Mouse (Mus musculus): ENCODE measurements at regions not wholly inside any gene's neighbourhood (a gene's known extent, or its start where the extent isn't known, plus 50 kb on each side); places are given as distances from the start of the nearest gene placed in this dataset.
A peak's percentile ranks its signal among the peaks of the same experiment; 100 is the strongest.

DNA sequence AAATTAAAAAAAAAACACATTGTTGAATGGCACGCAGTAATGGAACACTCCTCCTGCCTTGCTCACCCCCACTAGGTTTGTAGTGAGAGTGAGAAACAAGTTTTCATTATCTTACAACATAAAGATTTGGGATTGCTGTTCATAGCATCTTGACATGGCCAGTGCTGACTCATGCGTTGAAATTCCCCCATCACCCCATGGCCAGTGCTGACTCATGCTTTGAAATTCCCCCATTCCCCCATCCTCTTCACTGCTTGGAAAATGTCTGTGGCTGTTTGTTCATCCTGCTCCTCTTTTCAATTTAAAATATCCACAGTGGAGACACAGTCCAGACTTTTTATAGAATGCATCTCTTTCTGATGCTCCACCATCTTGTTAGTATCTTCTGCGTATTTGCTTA is 131.8 kb downstream of the Emx2 start:
- no peak overlapping the region for H3K4me2 ChIP-seq (replicated peaks)
- H3K9ac ChIP-seq: no peak overlapping the region
- no peak overlapping the region for H3K4me3 ChIP-seq
- H3K4me1 ChIP-seq: peaks cover 8% of the 10 kb centered on the region
- ATAC-seq (ENCODE audit: low FRiP score, low read depth): no peak
- H3K9me3 ChIP-seq: no peaks in the 10 kb centered on the region
- WGBS: 98% methylated on average over 3 of the region's 3 CpGs
- H3K27me3 ChIP-seq (replicated peaks): peaks cover 11% of the 10 kb centered on the region; the same call in 1 of the 2 replicates
- no peaks in the 10 kb centered on the region for H3K36me3 ChIP-seq
- H3K27ac ChIP-seq: no peak overlapping the region

DNA sequence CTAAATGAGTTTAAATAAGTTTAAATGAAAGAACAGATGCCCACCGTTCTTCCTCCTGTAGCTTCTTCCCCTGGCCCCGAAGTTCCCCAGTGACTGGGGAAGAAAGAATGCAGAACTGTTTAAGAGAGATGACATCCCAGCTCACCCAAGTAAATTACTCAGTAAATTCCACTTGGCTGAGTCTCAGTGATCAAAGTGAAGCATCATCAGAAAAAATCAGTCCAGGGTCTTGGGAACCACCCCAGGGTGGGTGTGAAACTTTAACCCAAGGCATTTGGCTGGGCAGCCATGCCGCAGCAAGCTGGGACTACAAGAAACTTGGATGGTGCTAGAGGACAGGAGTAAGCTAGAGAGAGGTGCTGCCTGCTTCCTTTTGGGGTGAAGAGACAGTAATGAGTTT is 133.9 kb downstream of the Emx2 start:
- H3K27ac ChIP-seq: no peak overlapping the region
- no peak overlapping the region for H3K4me2 ChIP-seq (replicated peaks)
- no peak for ATAC-seq (ENCODE audit: low FRiP score, low read depth)
- no peaks in the 10 kb centered on the region for H3K36me3 ChIP-seq
- H3K9ac ChIP-seq: no peak overlapping the region
- 72% methylated on average over 3 of the region's 3 CpGs for WGBS
- H3K4me3 ChIP-seq: no peak overlapping the region
- H3K4me1 ChIP-seq: peaks cover 8% of the 10 kb centered on the region
- H3K27me3 ChIP-seq (replicated peaks): peaks cover 3% of the 10 kb centered on the region; the same call in 1 of the 2 replicates
- no peaks in the 10 kb centered on the region for H3K9me3 ChIP-seq

DNA sequence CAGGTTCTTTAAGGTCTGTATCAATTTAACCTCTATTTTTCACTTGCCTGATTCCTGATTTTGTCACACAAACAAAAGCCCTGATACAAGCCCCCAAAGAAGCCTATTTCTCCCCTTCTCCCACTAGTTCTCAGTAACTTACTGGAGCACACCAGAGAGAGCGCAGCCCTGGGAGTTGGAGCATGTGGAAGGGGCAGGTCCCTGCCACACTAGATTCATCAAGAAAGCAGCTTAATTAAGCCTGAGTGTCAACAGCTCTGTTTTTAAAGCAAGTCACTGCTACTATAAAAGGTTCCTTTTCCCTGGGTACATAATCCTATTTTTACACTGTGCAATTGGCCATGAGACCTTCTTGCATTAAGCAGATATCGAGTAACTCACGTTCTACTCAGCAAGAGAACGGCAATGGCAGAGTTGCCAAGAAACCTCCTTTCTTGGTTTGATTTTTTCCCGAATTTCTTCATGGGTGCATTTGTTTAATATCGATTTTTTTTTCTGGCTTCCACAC is 166.2 kb downstream of the Emx2 start:
- no peak overlapping the region for H3K9ac ChIP-seq
- 85% methylated on average over 6 of the region's 6 CpGs for WGBS
- no peaks in the 10 kb centered on the region for H3K4me1 ChIP-seq
- no peaks in the 10 kb centered on the region for H3K36me3 ChIP-seq
- no peaks in the 10 kb centered on the region for H3K9me3 ChIP-seq
- no peaks in the 10 kb centered on the region for H3K27me3 ChIP-seq (replicated peaks)
- H3K4me2 ChIP-seq (replicated peaks): no peak overlapping the region
- H3K27ac ChIP-seq: no peak overlapping the region
- no peak for ATAC-seq (ENCODE audit: low FRiP score, low read depth)
- no peak overlapping the region for H3K4me3 ChIP-seq

DNA sequence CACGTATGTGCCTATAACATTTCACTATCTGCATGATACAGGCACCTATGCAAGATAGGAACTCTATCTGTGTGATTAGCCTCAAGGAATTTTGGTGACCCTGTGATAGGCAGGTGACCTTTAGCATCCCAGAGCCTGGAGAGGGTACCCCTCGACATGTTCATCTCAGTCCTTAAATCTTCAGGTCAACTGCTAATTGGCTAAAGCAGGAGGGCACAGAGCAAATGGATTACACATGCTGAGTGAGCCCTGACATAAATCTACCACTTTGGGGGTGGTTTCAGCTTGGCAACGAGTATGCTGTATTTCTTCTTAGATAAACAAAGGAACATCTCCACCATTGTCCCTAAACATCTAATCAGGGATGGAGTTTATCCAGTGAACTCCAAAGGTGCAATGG is 169.5 kb downstream of the Emx2 start:
- H3K9ac ChIP-seq: no peak overlapping the region
- no peak overlapping the region for H3K4me3 ChIP-seq
- ATAC-seq (ENCODE audit: low FRiP score, low read depth): no peak
- no peaks in the 10 kb centered on the region for H3K36me3 ChIP-seq
- H3K4me1 ChIP-seq: no peaks in the 10 kb centered on the region
- no peaks in the 10 kb centered on the region for H3K27me3 ChIP-seq (replicated peaks)
- H3K4me2 ChIP-seq (replicated peaks): no peak overlapping the region
- WGBS: 53% methylated on average over 3 of the region's 3 CpGs
- H3K27ac ChIP-seq: no peak overlapping the region
- H3K9me3 ChIP-seq: no peaks in the 10 kb centered on the region

DNA sequence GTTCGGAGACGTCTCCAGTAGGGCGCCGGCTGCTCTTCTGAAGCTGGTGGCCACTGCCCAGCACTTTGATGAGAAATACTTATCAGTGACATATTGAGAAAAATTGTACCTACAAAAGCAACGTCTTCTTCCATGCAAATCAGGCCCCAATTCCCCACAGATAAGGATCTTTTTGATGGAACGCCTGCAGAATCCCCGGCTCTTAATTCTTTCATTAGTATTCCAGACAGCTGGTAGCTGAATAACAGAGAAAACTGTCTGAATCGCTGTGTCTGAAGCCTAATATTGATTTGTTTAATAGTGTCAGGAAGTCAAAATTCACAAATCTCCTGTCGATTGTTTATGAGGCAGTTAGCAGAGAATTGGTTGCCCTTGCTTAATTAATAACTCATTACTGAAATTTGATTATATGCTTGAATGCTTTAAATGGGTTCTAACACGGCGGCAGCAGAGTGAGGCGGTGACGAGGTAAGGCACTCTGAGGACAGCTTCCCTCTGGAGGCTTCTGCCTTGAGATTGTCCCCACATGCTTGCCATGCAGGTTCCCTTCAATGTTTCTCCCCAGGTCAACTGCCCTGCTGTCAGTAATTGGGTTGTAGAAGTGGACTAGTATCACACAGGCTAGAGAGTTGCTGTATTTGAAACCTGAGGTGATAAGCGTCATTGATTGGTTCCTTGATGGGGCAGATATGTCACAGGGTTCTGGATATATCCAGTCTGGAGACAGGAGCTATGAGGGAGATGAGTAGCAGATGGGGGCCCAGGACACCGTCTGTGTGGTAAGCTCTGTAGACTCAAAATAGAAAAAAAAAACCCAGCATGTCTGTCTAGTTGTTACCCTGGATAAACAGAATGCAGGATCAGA is 170.4 kb downstream of the Emx2 start:
- H3K27ac ChIP-seq: no peak overlapping the region
- H3K4me2 ChIP-seq (replicated peaks): no peak overlapping the region
- H3K9me3 ChIP-seq: no peaks in the 10 kb centered on the region
- no peaks in the 10 kb centered on the region for H3K4me1 ChIP-seq
- no peaks in the 10 kb centered on the region for H3K27me3 ChIP-seq (replicated peaks)
- peak; percentile 48; the same call in 1 of the 2 replicates for ATAC-seq (ENCODE audit: low FRiP score, low read depth)
- H3K9ac ChIP-seq: no peak overlapping the region
- H3K4me3 ChIP-seq: no peak overlapping the region
- 57% methylated on average over 15 of the region's 15 CpGs for WGBS
- H3K36me3 ChIP-seq: no peaks in the 10 kb centered on the region

DNA sequence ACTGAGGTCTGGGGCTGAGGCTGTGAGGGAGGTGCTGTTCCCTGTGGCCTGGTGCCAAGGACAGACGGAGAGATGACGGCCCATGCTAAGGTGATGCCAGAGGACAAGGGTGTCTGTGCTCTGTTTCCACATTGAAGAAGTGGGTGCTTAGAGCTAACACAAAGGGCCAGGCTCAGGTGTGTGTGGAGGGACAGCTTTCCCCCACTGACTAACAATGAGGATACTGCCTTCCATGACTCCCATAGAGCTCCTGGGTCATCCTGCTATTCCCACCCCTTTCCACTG is 170.9 kb downstream of the Emx2 start:
- Histone ChIP-seq H3K4me2 (replicated peaks) (no peak overlapping the region), H3K4me3 (no peak overlapping the region), H3K27me3 (replicated peaks) (no peaks in the 10 kb centered on the region), H3K36me3 (no peaks in the 10 kb centered on the region), H3K27ac (no peak overlapping the region), H3K4me1 (no peaks in the 10 kb centered on the region), H3K9me3 (no peaks in the 10 kb centered on the region), H3K9ac (no peak overlapping the region)
- no peak for ATAC-seq (ENCODE audit: low FRiP score, low read depth)
- WGBS: 94% methylated on average over 2 of the region's 2 CpGs

DNA sequence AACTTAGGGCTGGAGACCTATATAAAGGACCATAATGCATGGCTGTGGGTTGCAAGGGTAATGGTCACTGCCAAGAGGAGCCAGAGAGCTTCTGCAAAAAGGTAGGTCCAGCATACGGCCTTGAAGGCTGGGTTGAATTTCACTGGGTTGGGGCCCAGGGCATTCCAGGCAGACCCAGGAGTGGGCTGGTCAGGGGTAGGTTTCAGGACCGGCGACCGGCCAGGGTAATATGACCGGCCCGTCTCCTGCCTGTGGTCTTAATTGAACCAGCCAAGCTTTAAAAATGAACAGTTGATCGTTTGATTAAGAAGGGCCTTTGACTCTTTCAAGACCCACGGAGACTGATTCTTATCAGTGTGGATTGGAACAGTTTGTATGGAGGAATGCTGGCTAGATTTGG is 171.9 kb downstream of the Emx2 start:
- WGBS: 85% methylated on average over 8 of the region's 8 CpGs
- no peak overlapping the region for H3K4me3 ChIP-seq
- H3K9ac ChIP-seq: no peak overlapping the region
- no peak for ATAC-seq (ENCODE audit: low FRiP score, low read depth)
- H3K36me3 ChIP-seq: no peaks in the 10 kb centered on the region
- no peak overlapping the region for H3K4me2 ChIP-seq (replicated peaks)
- no peaks in the 10 kb centered on the region for H3K27me3 ChIP-seq (replicated peaks)
- H3K4me1 ChIP-seq: no peaks in the 10 kb centered on the region
- no peak overlapping the region for H3K27ac ChIP-seq
- no peaks in the 10 kb centered on the region for H3K9me3 ChIP-seq

DNA sequence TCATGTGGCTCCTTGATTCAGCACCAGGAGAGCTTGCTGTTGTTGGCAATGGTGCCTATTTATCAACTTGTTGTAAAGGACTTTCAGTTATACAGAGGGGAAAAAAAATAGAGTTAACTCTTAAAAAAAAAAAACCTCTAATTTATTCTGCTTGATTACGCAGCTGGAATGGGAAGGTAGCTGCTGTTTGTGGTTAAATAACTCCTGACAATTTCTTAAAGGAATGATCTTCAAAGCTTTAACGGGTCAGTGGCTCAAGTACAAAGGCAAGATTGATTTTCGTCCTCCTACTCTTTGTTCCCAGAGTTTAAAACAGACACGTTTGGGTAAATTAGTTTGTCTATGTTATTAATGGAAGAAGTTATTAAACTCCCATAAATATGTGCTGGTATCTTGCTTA is 172.5 kb downstream of the Emx2 start:
- Histone ChIP-seq H3K27ac (no peak overlapping the region), H3K27me3 (replicated peaks) (no peaks in the 10 kb centered on the region), H3K9ac (no peak overlapping the region), H3K4me1 (no peaks in the 10 kb centered on the region), H3K4me3 (no peak overlapping the region), H3K9me3 (no peaks in the 10 kb centered on the region), H3K4me2 (replicated peaks) (no peak overlapping the region), H3K36me3 (no peaks in the 10 kb centered on the region)
- no peak for ATAC-seq (ENCODE audit: low FRiP score, low read depth)
- 37% methylated on average over 4 of the region's 4 CpGs for WGBS

DNA sequence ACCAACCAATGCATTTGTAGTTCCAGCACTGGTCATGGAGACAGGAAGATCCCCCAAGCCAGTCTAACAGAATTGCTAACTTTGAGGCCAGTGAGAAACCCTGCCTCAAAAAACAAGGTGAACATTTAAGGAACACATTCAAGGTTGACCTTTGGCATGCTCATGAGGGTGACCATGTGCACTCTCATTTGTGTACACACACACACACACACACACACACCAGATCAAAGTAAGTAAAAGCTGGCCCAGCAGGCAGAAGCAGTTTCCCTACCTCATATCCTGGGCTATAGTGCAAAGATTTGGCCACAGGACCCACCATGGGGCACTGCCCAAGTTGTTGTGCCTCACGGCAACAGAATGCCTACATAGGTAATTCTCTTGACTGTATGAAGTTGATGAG is 173.4 kb downstream of the Emx2 start:
- Histone ChIP-seq H3K4me3 (no peak overlapping the region), H3K27ac (no peak overlapping the region), H3K9ac (no peak overlapping the region), H3K27me3 (replicated peaks) (no peaks in the 10 kb centered on the region), H3K4me1 (no peaks in the 10 kb centered on the region), H3K36me3 (no peaks in the 10 kb centered on the region), H3K9me3 (no peaks in the 10 kb centered on the region), H3K4me2 (replicated peaks) (no peak overlapping the region)
- no peak for ATAC-seq (ENCODE audit: low FRiP score, low read depth)
- WGBS: 73% methylated on average over 1 of the region's 1 CpGs

DNA sequence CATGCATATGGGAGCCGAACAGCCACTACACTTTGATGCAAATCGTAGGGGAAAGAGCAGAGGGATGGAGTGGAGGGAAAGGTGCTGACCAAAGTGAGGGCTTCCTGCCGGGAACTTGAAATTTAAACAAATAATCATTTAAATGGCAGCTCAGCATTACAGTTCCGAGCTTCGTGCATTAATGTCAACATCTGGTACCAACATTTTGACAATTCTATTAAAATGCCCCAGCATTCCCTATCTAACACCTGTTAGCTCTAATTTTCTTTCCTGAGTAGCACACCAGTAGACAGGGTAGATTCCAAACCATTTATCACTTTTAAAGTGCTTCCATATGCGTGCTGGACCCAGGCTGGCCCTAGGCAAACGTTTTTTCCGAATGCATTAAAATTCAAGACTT is 178.1 kb downstream of the Emx2 start:
- H3K27me3 ChIP-seq (replicated peaks): no peaks in the 10 kb centered on the region
- no peak overlapping the region for H3K4me3 ChIP-seq
- 61% methylated on average over 8 of the region's 8 CpGs for WGBS
- H3K27ac ChIP-seq: no peak overlapping the region
- ATAC-seq (ENCODE audit: low FRiP score, low read depth): no peak
- no peaks in the 10 kb centered on the region for H3K36me3 ChIP-seq
- H3K9ac ChIP-seq: no peak overlapping the region
- H3K4me1 ChIP-seq: no peaks in the 10 kb centered on the region
- no peak overlapping the region for H3K4me2 ChIP-seq (replicated peaks)
- no peaks in the 10 kb centered on the region for H3K9me3 ChIP-seq

DNA sequence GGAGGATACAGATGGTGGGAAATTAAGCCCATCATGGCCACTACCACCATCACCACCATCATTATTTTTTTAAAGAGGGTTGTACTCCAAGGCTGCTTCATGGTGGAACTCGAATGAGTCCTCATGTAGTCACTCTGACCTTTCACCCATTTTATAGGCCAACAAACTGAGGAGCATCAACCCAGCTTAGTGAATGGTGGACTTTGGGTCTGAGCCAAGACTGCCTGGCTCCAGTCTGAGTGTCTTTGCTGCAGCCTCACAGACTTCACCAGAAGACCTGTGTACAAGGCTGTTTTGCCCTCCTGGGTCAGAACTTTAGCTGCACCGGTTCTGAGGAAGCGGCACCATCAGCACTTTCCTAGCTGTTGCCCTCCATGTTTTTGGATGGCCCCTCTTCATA is 184.4 kb downstream of the Emx2 start:
- no peaks in the 10 kb centered on the region for H3K27me3 ChIP-seq (replicated peaks)
- no peak overlapping the region for H3K27ac ChIP-seq
- no peaks in the 10 kb centered on the region for H3K36me3 ChIP-seq
- H3K4me1 ChIP-seq: no peaks in the 10 kb centered on the region
- no peak overlapping the region for H3K4me2 ChIP-seq (replicated peaks)
- 88% methylated on average over 3 of the region's 3 CpGs for WGBS
- no peak overlapping the region for H3K9ac ChIP-seq
- no peak overlapping the region for H3K4me3 ChIP-seq
- no peak for ATAC-seq (ENCODE audit: low FRiP score, low read depth)
- H3K9me3 ChIP-seq: no peaks in the 10 kb centered on the region

DNA sequence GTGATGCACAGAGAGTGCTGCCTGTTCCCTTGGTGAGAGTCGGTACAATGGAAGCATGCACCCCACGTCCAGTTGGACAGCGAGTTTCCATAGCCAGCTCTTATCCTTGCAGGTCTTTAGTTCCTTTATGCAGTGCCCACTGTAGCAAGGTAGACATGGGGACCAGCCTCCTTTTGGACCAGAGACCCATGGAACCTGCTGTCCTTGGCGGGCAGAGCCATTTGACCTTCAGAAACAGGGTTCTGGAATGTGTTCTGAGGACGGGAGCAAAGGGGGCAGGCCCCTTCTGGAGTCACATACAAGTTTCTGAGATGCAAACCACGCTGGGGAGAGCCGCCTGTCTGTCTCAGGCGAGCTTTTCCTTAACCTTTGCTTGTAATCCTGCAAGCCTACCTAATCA is 188.1 kb downstream of the Emx2 start:
- ATAC-seq (ENCODE audit: low FRiP score, low read depth): no peak
- 85% methylated on average over 8 of the region's 8 CpGs for WGBS
- Histone ChIP-seq H3K9me3 (no peaks in the 10 kb centered on the region), H3K4me3 (no peak overlapping the region), H3K36me3 (no peaks in the 10 kb centered on the region), H3K27ac (no peak overlapping the region), H3K4me2 (replicated peaks) (no peak overlapping the region), H3K27me3 (replicated peaks) (no peaks in the 10 kb centered on the region), H3K9ac (no peak overlapping the region), H3K4me1 (no peaks in the 10 kb centered on the region)

DNA sequence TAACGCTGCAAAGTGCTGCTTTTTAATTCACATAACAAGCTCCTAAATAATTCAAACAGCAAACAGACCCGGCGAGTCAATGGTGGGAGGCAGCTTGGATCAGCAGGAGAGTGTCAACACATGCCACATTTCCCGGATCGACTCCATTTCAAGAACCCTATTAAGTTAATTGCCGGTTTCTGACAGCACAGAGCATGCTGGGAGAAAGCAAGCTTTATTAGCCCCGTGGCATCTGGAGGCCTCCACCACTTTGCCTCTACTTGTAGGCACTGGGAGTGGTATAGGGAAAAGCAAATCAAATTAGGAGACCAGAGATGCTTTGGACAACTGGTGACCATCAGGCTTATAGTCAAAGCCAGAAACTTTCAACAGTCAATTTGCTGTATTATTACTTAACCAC is 188.5 kb downstream of the Emx2 start:
- WGBS: 58% methylated on average over 7 of the region's 7 CpGs

More for the DNA sequence above, 188.5 kb downstream of the Emx2 start:
- H3K9ac ChIP-seq: no peak overlapping the region
- no peaks in the 10 kb centered on the region for H3K36me3 ChIP-seq
- H3K27me3 ChIP-seq (replicated peaks): no peaks in the 10 kb centered on the region
- no peak overlapping the region for H3K27ac ChIP-seq
- H3K9me3 ChIP-seq: no peaks in the 10 kb centered on the region
- no peak overlapping the region for H3K4me2 ChIP-seq (replicated peaks)
- H3K4me1 ChIP-seq: no peaks in the 10 kb centered on the region
- no peak overlapping the region for H3K4me3 ChIP-seq
- ATAC-seq (ENCODE audit: low FRiP score, low read depth): no peak
